Mouse (Mus musculus) midbrain, embryonic 14.5 days (tissue): ENCODE results near the gene Shc4. TPM values are rescaled to one million over a fixed set of nuclear protein-coding genes. Genes with fewer than 3 reads are reported as not detected.
A peak's percentile ranks its signal among the peaks of the same experiment; 100 is the strongest.

Experiments
- ATAC-seq: fragments of 200-750 bp; cut with Nextera tagmentation; 2 replicates; pipeline ENCODE4 v1.8.0; 2017; ENCODE audit warnings: moderate number of reproducible peaks, moderate library complexity; ENCODE audit not compliant: low FRiP score, low TSS enrichment
- DNase-seq: peaks from one replicate; pipeline ENCODE4 v3.0.0-alpha.2; 2015
- H3K27ac ChIP-seq: fragments of 300-500 bp; sonication (generic); replicated peaks from 2 replicates; pipeline ENCODE4 v1.5.1; 2014; ENCODE audit warnings: mild to moderate bottlenecking, low read depth, low read length, moderate library complexity
- H3K27me3 ChIP-seq: fragments of 300-500 bp; sonication (generic); 2 replicates; pipeline ENCODE4 v1.6.1; 2014; ENCODE audit warnings: low read length, control low read depth, mixed read lengths; ENCODE audit not compliant: control insufficient read depth, insufficient read depth
- H3K36me3 ChIP-seq: fragments of 300-500 bp; sonication (generic); 2 replicates; pipeline ENCODE4 v1.6.1; 2014; ENCODE audit warnings: low read length, control low read depth; ENCODE audit not compliant: control insufficient read depth, insufficient read depth
- H3K4me1 ChIP-seq: fragments of 300-500 bp; sonication (generic); 2 replicates; pipeline ENCODE4 v1.6.1; 2014; ENCODE audit warnings: mild to moderate bottlenecking, antibody characterized with exemption, low read length, control low read depth; ENCODE audit not compliant: control insufficient read depth, insufficient read depth
- H3K4me2 ChIP-seq: fragments of 300-500 bp; sonication (generic); 2 replicates; pipeline ENCODE4 v1.6.1; 2014; ENCODE audit warnings: mild to moderate bottlenecking, low read length, moderate library complexity
- H3K4me3 ChIP-seq: fragments of 300-500 bp; sonication (generic); replicated peaks from 2 replicates; pipeline ENCODE4 v1.5.1; 2014; ENCODE audit warnings: low read depth, low read length
- H3K9ac ChIP-seq: fragments of 300-500 bp; sonication (generic); replicated peaks from 2 replicates; pipeline ENCODE4 v1.6.1; 2014; ENCODE audit warnings: mild to moderate bottlenecking, low read length, moderate library complexity
- H3K9me3 ChIP-seq: fragments of 300-500 bp; sonication (generic); 2 replicates; pipeline ENCODE4 v1.6.1; 2016; ENCODE audit warnings: low read length, control low read depth, mixed read lengths; ENCODE audit not compliant: control insufficient read depth
- WGBS: fragments of 180-500 bp; shearing (Covaris S2); extraction: QIAGEN DNeasy Blood & Tissue Kit; methylation state at CpG from one replicate; pipeline ENCODE4 v1.1.7; 2014; 5-methylcytosine and 5-hydroxymethylcytosine counted together
- polyA plus RNA-seq: library from polyadenylated mRNA; unstranded; fragments of >200 nt; fragmentation: Nextera tagmentation; extraction: Ambion mirVana; gene quantifications from 2 replicates; pipeline ENCODE4 v1.2.1, GENCODE M21; 2014

Gene Shc4
- polyA plus RNA-seq, 1 experiment from 2014 or later = 2.2 TPM

- DNase-seq (peak; percentile 8), ATAC-seq (no peak)
- no peak overlapping the region for H3K27ac ChIP-seq
- no peaks in the 10 kb centered on the region for H3K4me1 ChIP-seq
- no peak overlapping the region for H3K4me3 ChIP-seq
- H3K36me3 ChIP-seq = no peaks in the 10 kb centered on the region
- H3K27me3 ChIP-seq = no peaks in the 10 kb centered on the region
- H3K9ac ChIP-seq = no peak overlapping the region
- WGBS = 60% methylated on average over 6 of the region's 6 CpGs
- no peaks in the 10 kb centered on the region for H3K9me3 ChIP-seq
- no peak overlapping the region for H3K4me2 ChIP-seq
Observed at GRCm38 (mm10) chr2:125644912-125645311, 79.0 kb downstream of the Shc4 start.

GRCm38 (mm10) chr2:125637331-125637730, 86.6 kb downstream of the Shc4 start:
- H3K27ac ChIP-seq = no peak overlapping the region
- ATAC-seq = no peak
- no peaks in the 10 kb centered on the region for H3K4me1 ChIP-seq
- H3K27me3 ChIP-seq = no peaks in the 10 kb centered on the region
- H3K4me2 ChIP-seq = no peak overlapping the region
- 90% methylated on average over 7 of the region's 7 CpGs for WGBS
- H3K36me3 ChIP-seq = no peaks in the 10 kb centered on the region
- no peak overlapping the region for H3K9ac ChIP-seq
- H3K9me3 ChIP-seq = no peaks in the 10 kb centered on the region
- no peak for DNase-seq
- H3K4me3 ChIP-seq = no peak overlapping the region

- Histone ChIP-seq H3K9me3 (no peaks in the 10 kb centered on the region), H3K4me1 (no peaks in the 10 kb centered on the region), H3K36me3 (no peaks in the 10 kb centered on the region), H3K27ac (no peak overlapping the region), H3K4me2 (no peak overlapping the region), H3K27me3 (no peaks in the 10 kb centered on the region), H3K9ac (no peak overlapping the region), H3K4me3 (no peak overlapping the region)
- WGBS = 93% methylated on average over 2 of the region's 2 CpGs
- no peak for ATAC-seq
- DNase-seq = no peak
Observed at GRCm38 (mm10) chr2:125630010-125630409, 93.9 kb downstream of the Shc4 start.

GRCm38 (mm10) chr2:125628487-125628886, 95.5 kb downstream of the Shc4 start:
- Histone ChIP-seq H3K27ac (no peak overlapping the region), H3K4me2 (no peak overlapping the region), H3K27me3 (no peaks in the 10 kb centered on the region), H3K9ac (no peak overlapping the region), H3K4me1 (peaks cover 5% of the 10 kb centered on the region; the same call in 1 of the 2 replicates), H3K36me3 (no peaks in the 10 kb centered on the region), H3K9me3 (no peaks in the 10 kb centered on the region), H3K4me3 (no peak overlapping the region)
- WGBS = 90% methylated on average over 6 of the region's 6 CpGs
- DNase-seq (no peak), ATAC-seq (no peak)

GRCm38 (mm10) chr2:125626536-125626935, 97.4 kb downstream of the Shc4 start:
- Histone ChIP-seq H3K27me3 (no peaks in the 10 kb centered on the region), H3K4me3 (no peak overlapping the region), H3K9me3 (no peaks in the 10 kb centered on the region), H3K4me1 (peaks cover 5% of the 10 kb centered on the region; the same call in 1 of the 2 replicates), H3K36me3 (no peaks in the 10 kb centered on the region), H3K4me2 (no peak overlapping the region), H3K9ac (no peak overlapping the region), H3K27ac (no peak overlapping the region)
- no peak for ATAC-seq
- 88% methylated on average over 4 of the region's 4 CpGs for WGBS
- DNase-seq = no peak

- WGBS = under 1% methylated on average over 50 of the region's 50 CpGs
- H3K4me2 ChIP-seq = peak within 1 kb of the TSS; percentile 76
- H3K9ac ChIP-seq = peak within 1 kb of the TSS; percentile 64
- H3K36me3 ChIP-seq = 0 out of 2 replicates have a peak, but pooled peaks cover under 1% of the 10 kb centered on the region
- ATAC-seq = peak; percentile 99
- H3K27me3 ChIP-seq = no peaks in the 10 kb centered on the region
- no peaks in the 10 kb centered on the region for H3K9me3 ChIP-seq
- peak; percentile 98 for DNase-seq
- peaks cover 5% of the 10 kb centered on the region; the same call in 1 of the 2 replicates for H3K4me1 ChIP-seq
- H3K27ac ChIP-seq = no peak within 1 kb of the TSS
- peak within 1 kb of the TSS; percentile 80 for H3K4me3 ChIP-seq
Observed at GRCm38 (mm10) chr2:125624837-125625351, 99.1 kb downstream of the Shc4 start, which contains the start of gene Cep152. TSS of gene Cep152 (minus strand) at chr2:125625113.

GRCm38 (mm10) chr2:125624127-125624685, 99.7 kb downstream of the Shc4 start:
- Histone ChIP-seq H3K9ac (peak overlapping the region; percentile 64), H3K9me3 (no peaks in the 10 kb centered on the region), H3K36me3 (0 out of 2 replicates have a peak, but pooled peaks cover 4% of the 10 kb centered on the region), H3K4me2 (peak overlapping the region; percentile 76), H3K27me3 (no peaks in the 10 kb centered on the region), H3K4me3 (peak overlapping the region; percentile 80), H3K27ac (no peak overlapping the region), H3K4me1 (peaks cover 5% of the 10 kb centered on the region; the same call in 1 of the 2 replicates)
- ATAC-seq (no peak), DNase-seq (no peak)
- 20% methylated on average over 9 of the region's 9 CpGs for WGBS

GRCm38 (mm10) chr2:125623211-125623610, 100.7 kb downstream of the Shc4 start:
- DNase-seq (no peak), ATAC-seq (no peak)
- no peak overlapping the region for H3K9ac ChIP-seq
- 96% methylated on average over 15 of the region's 15 CpGs for WGBS
- H3K4me3 ChIP-seq = no peak overlapping the region
- H3K36me3 ChIP-seq = 0 out of 2 replicates have a peak, but pooled peaks cover 4% of the 10 kb centered on the region
- no peak overlapping the region for H3K27ac ChIP-seq
- no peaks in the 10 kb centered on the region for H3K27me3 ChIP-seq
- 0 out of 2 replicates have a peak overlapping the region, but pooled peaks have one; percentile 76 for H3K4me2 ChIP-seq
- H3K9me3 ChIP-seq = no peaks in the 10 kb centered on the region
- H3K4me1 ChIP-seq = peaks cover 5% of the 10 kb centered on the region; the same call in 1 of the 2 replicates
